Comparison of ENCODE assay signal across 9 mouse cellular contexts in genomic region chr1:150145049-150145448, GRCm38 (mm10). TPM values are rescaled to one million over a fixed set of nuclear protein-coding genes. Genes with fewer than 3 reads are reported as not detected.
A peak's percentile ranks its signal among the peaks of the same experiment; 100 is the strongest.
DNase-seq lines count a peak whose midpoint lies in the region.
"Had no signal": no experiment of that assay in that cellular context is flagged by ENCODE, and none has a peak within 500 bp of the region (broad histone marks: within the 10 kb centered on the region; RNA-seq: fewer than 3 reads in every experiment).

No protein-coding gene starts in this region.

- peak; percentile 9 for DNase-seq in lung, postnatal 25 days (ENCODE audit: low spot score)
- no peak for DNase-seq in lung, postnatal 14 days
- peak; percentile 88 for DNase-seq in NIH3T3 (ENCODE audit: low read depth)
- peak; percentile 42 for DNase-seq in adrenal gland, postnatal 25 days
- DNase-seq in skeletal muscle tissue, adult 2 months (ENCODE audit: low read depth, low spot score): peak; percentile 30
- no peak for DNase-seq in ovary, postnatal 10 days (ENCODE audit: low spot score)
- no peak for DNase-seq in layer of hippocampus, postnatal 10 days (ENCODE audit: low spot score in 2 of 2)
- DNase-seq: cerebellum, postnatal 36 days; kidney, adult 9 months had no signal

RNA-seq across cellular contexts. Expression of gene Ptgs2, which starts 45.2 kb away (rescaled TPM):
- 0.21 TPM in 1 of 2 replicates, not detected in the other for total RNA-seq in adrenal gland, postnatal 25 days (2021)
- 1 to 10 TPM; 3.5 to 5.1 TPM for total RNA-seq in layer of hippocampus, postnatal 10 days (2021)

Comparison
In these comparisons a context has a peak if more than half of its experiments do, and no peak if none do; other contexts are left out.
1. DNase-seq: peak in lung, postnatal 25 days (single experiment), NIH3T3 (single experiment), adrenal gland, postnatal 25 days (single experiment) and skeletal muscle tissue, adult 2 months (single experiment); none in lung, postnatal 14 days (single experiment), ovary, postnatal 10 days (single experiment) and layer of hippocampus, postnatal 10 days (0 of 2).